Mouse (Mus musculus): Measurements from ENCODE around the gene Cpvl. TPM values are rescaled to one million over a fixed set of nuclear protein-coding genes. Genes with fewer than 3 reads are reported as not detected.
A peak's percentile ranks its signal among the peaks of the same experiment; 100 is the strongest.

The Cpvl gene
- polyA plus RNA-seq, 1 experiment from 2014 or later: not detected

GRCm38 (mm10) chr6:53968550-53968949 lies 9.9 kb downstream of the Cpvl start:
- Histone ChIP-seq H3K4me2 (replicated peaks) (no peak overlapping the region), H3K27ac (replicated peaks) (no peak overlapping the region), H3K4me3 (no peak overlapping the region), H3K4me1 (peaks cover 38% of the 10 kb centered on the region), H3K9ac (replicated peaks) (no peak overlapping the region), H3K9me3 (no peaks in the 10 kb centered on the region), H3K27me3 (no peaks in the 10 kb centered on the region), H3K36me3 (no peaks in the 10 kb centered on the region)
- ATAC-seq (replicated peaks): no peak
- 87% methylated on average over 6 of the region's 6 CpGs for WGBS

GRCm38 (mm10) chr6:53966595-53966994 lies 11.9 kb downstream of the Cpvl start:
- H3K27me3 ChIP-seq: no peaks in the 10 kb centered on the region
- no peak overlapping the region for H3K4me3 ChIP-seq
- no peak overlapping the region for H3K27ac ChIP-seq (replicated peaks)
- H3K9ac ChIP-seq (replicated peaks): no peak overlapping the region
- no peaks in the 10 kb centered on the region for H3K9me3 ChIP-seq
- 61% methylated on average over 5 of the region's 5 CpGs for WGBS
- H3K4me2 ChIP-seq (replicated peaks): no peak overlapping the region
- H3K4me1 ChIP-seq: peaks cover 25% of the 10 kb centered on the region
- H3K36me3 ChIP-seq: no peaks in the 10 kb centered on the region
- no peak for ATAC-seq (replicated peaks)

GRCm38 (mm10) chr6:53965900-53966299 lies 12.6 kb downstream of the Cpvl start:
- Histone ChIP-seq H3K9ac (replicated peaks) (no peak overlapping the region), H3K9me3 (no peaks in the 10 kb centered on the region), H3K4me1 (peaks cover 19% of the 10 kb centered on the region), H3K4me2 (replicated peaks) (no peak overlapping the region), H3K36me3 (no peaks in the 10 kb centered on the region), H3K27ac (replicated peaks) (no peak overlapping the region), H3K4me3 (no peak overlapping the region), H3K27me3 (no peaks in the 10 kb centered on the region)
- no peak for ATAC-seq (replicated peaks)
- 24% methylated on average over 5 of the region's 5 CpGs for WGBS

- H3K27ac ChIP-seq (replicated peaks): no peak overlapping the region
- no peak overlapping the region for H3K4me2 ChIP-seq (replicated peaks)
- ATAC-seq (replicated peaks): no peak
- H3K9me3 ChIP-seq: no peaks in the 10 kb centered on the region
- peaks cover 11% of the 10 kb centered on the region for H3K4me1 ChIP-seq
- H3K4me3 ChIP-seq: no peak overlapping the region
- no peaks in the 10 kb centered on the region for H3K36me3 ChIP-seq
- WGBS: 79% methylated on average over 5 of the region's 5 CpGs
- no peak overlapping the region for H3K9ac ChIP-seq (replicated peaks)
- H3K27me3 ChIP-seq: no peaks in the 10 kb centered on the region
These were observed 14.5 kb downstream of the Cpvl start for GRCm38 (mm10) chr6:53963906-53964496.

GRCm38 (mm10) chr6:53962006-53962405 lies 16.5 kb downstream of the Cpvl start:
- no peaks in the 10 kb centered on the region for H3K9me3 ChIP-seq
- 92% methylated on average over 1 of the region's 1 CpGs for WGBS
- 0 out of 2 replicates have a peak, but pooled peaks cover 9% of the 10 kb centered on the region for H3K4me1 ChIP-seq
- H3K9ac ChIP-seq (replicated peaks): no peak overlapping the region
- no peak overlapping the region for H3K4me2 ChIP-seq (replicated peaks)
- no peaks in the 10 kb centered on the region for H3K27me3 ChIP-seq
- H3K36me3 ChIP-seq: no peaks in the 10 kb centered on the region
- no peak overlapping the region for H3K4me3 ChIP-seq
- no peak for ATAC-seq (replicated peaks)
- no peak overlapping the region for H3K27ac ChIP-seq (replicated peaks)

- WGBS: 59% methylated on average over 3 of the region's 3 CpGs
These were observed 18.6 kb downstream of the Cpvl start for GRCm38 (mm10) chr6:53959826-53960225.

GRCm38 (mm10) chr6:53958321-53958720 lies 20.1 kb downstream of the Cpvl start:
- ATAC-seq (replicated peaks): peak; percentile 68
- Histone ChIP-seq H3K9me3 (no peaks in the 10 kb centered on the region), H3K4me3 (no peak overlapping the region), H3K9ac (replicated peaks) (no peak overlapping the region), H3K4me2 (replicated peaks) (peak overlapping the region; percentile 26), H3K27ac (replicated peaks) (no peak overlapping the region), H3K4me1 (no peaks in the 10 kb centered on the region), H3K36me3 (no peaks in the 10 kb centered on the region), H3K27me3 (no peaks in the 10 kb centered on the region)
- WGBS: 15% methylated on average over 7 of the region's 7 CpGs

More at GRCm38 (mm10) chr6:53959826-53960225, 18.6 kb downstream of the Cpvl start:
- Histone ChIP-seq H3K27me3 (no peaks in the 10 kb centered on the region), H3K4me1 (no peaks in the 10 kb centered on the region), H3K36me3 (no peaks in the 10 kb centered on the region), H3K27ac (replicated peaks) (no peak overlapping the region), H3K4me2 (replicated peaks) (no peak overlapping the region), H3K9ac (replicated peaks) (no peak overlapping the region), H3K9me3 (no peaks in the 10 kb centered on the region), H3K4me3 (no peak overlapping the region)
- ATAC-seq (replicated peaks): no peak

GRCm38 (mm10) chr6:53956513-53956912 lies 22.0 kb downstream of the Cpvl start:
- Histone ChIP-seq H3K4me3 (no peak overlapping the region), H3K9me3 (no peaks in the 10 kb centered on the region), H3K4me1 (no peaks in the 10 kb centered on the region), H3K4me2 (replicated peaks) (no peak overlapping the region), H3K27me3 (no peaks in the 10 kb centered on the region), H3K36me3 (no peaks in the 10 kb centered on the region), H3K9ac (replicated peaks) (no peak overlapping the region), H3K27ac (replicated peaks) (no peak overlapping the region)
- WGBS: 81% methylated on average over 4 of the region's 4 CpGs
- no peak for ATAC-seq (replicated peaks)

- Histone ChIP-seq H3K4me3 (no peak overlapping the region), H3K9ac (replicated peaks) (no peak overlapping the region), H3K4me1 (no peaks in the 10 kb centered on the region), H3K4me2 (replicated peaks) (no peak overlapping the region), H3K27ac (replicated peaks) (no peak overlapping the region), H3K9me3 (no peaks in the 10 kb centered on the region), H3K27me3 (no peaks in the 10 kb centered on the region), H3K36me3 (no peaks in the 10 kb centered on the region)
- ATAC-seq (replicated peaks): no peak
- 85% methylated on average over 2 of the region's 2 CpGs for WGBS
These were observed 22.6 kb downstream of the Cpvl start for GRCm38 (mm10) chr6:53955846-53956245.

- no peak overlapping the region for H3K4me2 ChIP-seq (replicated peaks)
- no peak overlapping the region for H3K9ac ChIP-seq (replicated peaks)
- H3K9me3 ChIP-seq: no peaks in the 10 kb centered on the region
- H3K27me3 ChIP-seq: no peaks in the 10 kb centered on the region
- WGBS: 81% methylated on average over 6 of the region's 6 CpGs
- H3K36me3 ChIP-seq: no peaks in the 10 kb centered on the region
- no peak overlapping the region for H3K27ac ChIP-seq (replicated peaks)
- H3K4me3 ChIP-seq: no peak overlapping the region
- ATAC-seq (replicated peaks): no peak
- H3K4me1 ChIP-seq: 0 out of 2 replicates have a peak, but pooled peaks cover 5% of the 10 kb centered on the region
These were observed 23.2 kb downstream of the Cpvl start for GRCm38 (mm10) chr6:53955271-53955670.

GRCm38 (mm10) chr6:53954106-53954505 lies 24.4 kb downstream of the Cpvl start:
- H3K4me3 ChIP-seq: no peak overlapping the region
- H3K27me3 ChIP-seq: no peaks in the 10 kb centered on the region
- H3K9me3 ChIP-seq: no peaks in the 10 kb centered on the region
- no peak overlapping the region for H3K9ac ChIP-seq (replicated peaks)
- no peak overlapping the region for H3K27ac ChIP-seq (replicated peaks)
- H3K4me2 ChIP-seq (replicated peaks): no peak overlapping the region
- 52% methylated on average over 5 of the region's 5 CpGs for WGBS
- H3K4me1 ChIP-seq: 0 out of 2 replicates have a peak, but pooled peaks cover 5% of the 10 kb centered on the region
- H3K36me3 ChIP-seq: no peaks in the 10 kb centered on the region
- no peak for ATAC-seq (replicated peaks)

GRCm38 (mm10) chr6:53953348-53953747 lies 25.1 kb downstream of the Cpvl start:
- Histone ChIP-seq H3K36me3 (no peaks in the 10 kb centered on the region), H3K27me3 (no peaks in the 10 kb centered on the region), H3K9ac (replicated peaks) (no peak overlapping the region), H3K4me3 (no peak overlapping the region), H3K4me2 (replicated peaks) (no peak overlapping the region), H3K27ac (replicated peaks) (no peak overlapping the region), H3K9me3 (no peaks in the 10 kb centered on the region), H3K4me1 (0 out of 2 replicates have a peak, but pooled peaks cover 5% of the 10 kb centered on the region)
- WGBS: 83% methylated on average over 6 of the region's 6 CpGs
- no peak for ATAC-seq (replicated peaks)

DNA sequence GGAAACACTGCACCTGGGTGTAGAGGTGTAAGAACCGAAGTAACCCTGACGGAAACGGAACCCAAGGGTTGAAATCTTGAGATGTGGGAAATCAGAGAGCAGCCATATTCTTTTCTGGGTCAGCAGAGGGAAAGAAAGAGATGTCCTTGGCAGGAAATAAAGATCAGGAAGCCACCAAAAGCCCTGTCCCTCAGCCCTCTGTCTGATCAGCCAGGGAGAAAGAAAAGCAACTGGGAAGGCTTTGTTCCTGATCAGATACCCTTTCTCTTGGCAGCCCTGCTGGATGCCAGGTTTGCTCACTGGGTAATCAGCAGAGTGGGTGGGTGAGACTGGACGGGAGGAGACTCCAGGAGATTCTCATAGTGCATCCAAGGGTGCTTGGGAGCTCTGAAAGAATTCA lies 27.1 kb downstream of the Cpvl start:
- 0 out of 2 replicates have a peak, but pooled peaks cover 5% of the 10 kb centered on the region for H3K4me1 ChIP-seq
- H3K4me3 ChIP-seq: no peak overlapping the region
- WGBS: 60% methylated on average over 4 of the region's 4 CpGs
- no peaks in the 10 kb centered on the region for H3K9me3 ChIP-seq
- no peak overlapping the region for H3K9ac ChIP-seq (replicated peaks)
- H3K27ac ChIP-seq (replicated peaks): no peak overlapping the region
- no peak for ATAC-seq (replicated peaks)
- no peak overlapping the region for H3K4me2 ChIP-seq (replicated peaks)
- H3K27me3 ChIP-seq: no peaks in the 10 kb centered on the region
- H3K36me3 ChIP-seq: no peaks in the 10 kb centered on the region

Measured in forebrain, embryonic 15.5 days (tissue).